Mouse (Mus musculus): ENCODE measurements around the gene Il13.

DNA sequence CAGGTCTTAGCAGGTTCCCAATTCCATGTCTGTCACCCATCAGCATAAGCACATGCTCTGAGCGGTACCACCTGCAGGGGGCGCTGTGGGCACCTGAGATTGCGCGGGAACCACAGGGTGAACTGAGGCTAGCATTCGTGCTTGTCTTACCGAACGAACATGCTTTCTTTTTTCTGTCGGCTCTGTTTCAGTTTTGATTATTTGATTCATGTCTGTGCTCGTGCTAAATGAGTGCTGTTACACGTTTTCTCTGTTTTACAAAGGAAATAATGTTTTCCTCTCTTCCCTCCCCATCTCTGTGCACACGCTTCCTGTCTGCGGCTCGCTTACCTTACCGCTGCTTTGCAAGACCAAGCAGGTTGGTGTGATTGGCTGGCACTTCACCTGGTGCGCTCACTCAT lies 44.1 kb downstream of the Il13 start:
- TF ChIP-seq CTCF (IDR thresholded peaks at IDR 0.05; ENCODE audit: low read depth, low read length) = peak; percentile 87
- TF ChIP-seq GATA1 (IDR thresholded peaks at IDR 0.05; ENCODE audit: borderline replicate concordance, low read length) = no peak
- TF ChIP-seq TAL1 (conservative IDR thresholded peaks at IDR 0.05; ENCODE audit: low read depth, low read length) = no peak
